Mouse (Mus musculus) liver, embryonic 14.5 days (tissue): ENCODE measurements around the gene Dlgap3.

Source experiments
- CTCF ChIP-seq: IDR thresholded peaks from 2 replicates; pipeline ENCODE4 v1.5.1; 2016; ENCODE audit warnings: antibody characterized with exemption, low read depth, control low read depth
- EP300 ChIP-seq: IDR thresholded peaks from 2 replicates; pipeline ENCODE4 v1.6.1; 2016; ENCODE audit warnings: antibody characterized with exemption, low read depth

DNA sequence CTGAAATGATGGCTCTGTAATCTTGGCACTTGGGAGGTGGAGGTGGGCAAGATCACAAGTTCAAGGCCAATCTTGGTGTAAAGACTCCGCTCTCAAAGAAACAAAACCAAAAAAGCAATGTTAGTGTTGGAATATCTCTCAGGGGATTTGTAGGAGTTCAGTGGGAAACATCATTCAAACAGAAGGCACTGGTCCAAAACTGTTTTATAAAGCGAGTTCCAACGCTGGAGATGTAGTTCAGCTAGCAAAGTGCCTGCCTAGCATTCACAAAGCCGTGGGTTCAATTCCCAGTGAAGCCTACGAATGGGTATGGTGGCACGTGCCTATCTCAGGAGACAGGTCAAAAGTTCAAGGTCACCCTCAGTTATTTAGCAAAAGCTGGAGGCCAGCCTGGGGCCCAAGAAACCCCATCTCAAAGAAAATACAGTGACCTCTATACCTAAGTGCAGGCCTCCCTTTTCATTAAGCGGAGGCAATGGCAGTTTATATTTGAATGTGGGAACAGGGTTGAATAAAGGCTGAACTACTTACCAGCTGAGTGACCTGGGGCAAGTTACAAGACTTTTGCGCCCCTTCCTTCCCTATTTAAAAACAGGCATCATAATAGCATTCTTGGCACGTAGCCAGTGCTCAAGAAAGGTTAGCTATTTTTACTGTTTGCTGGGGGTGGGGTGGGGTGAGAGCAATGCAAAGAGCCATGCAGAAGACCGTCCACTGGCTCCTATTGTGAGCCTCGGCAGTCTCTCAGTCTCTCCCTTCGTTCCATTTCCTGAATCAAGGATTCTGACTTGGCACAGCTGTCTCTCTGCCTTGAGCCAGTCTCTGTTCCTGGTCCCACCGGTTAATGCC lies 32.0 kb downstream of the Dlgap3 start:
- TF ChIP-seq CTCF, result no peak
- no peak for TF ChIP-seq EP300
